Comparison of ENCODE assay signal across 10 mouse cellular contexts in genomic region chr9:85693231-85694116, GRCm38 (mm10). TPM values are rescaled to one million over a fixed set of nuclear protein-coding genes. Genes with fewer than 3 reads are reported as not detected.
DNase-seq lines count a peak whose midpoint lies in the region; ATAC-seq and TF ChIP-seq lines count a peak whose summit lies in the region.
"Had no signal": no experiment of that assay in that cellular context is flagged by ENCODE, and none has a peak within 500 bp of the region (broad histone marks: within the 10 kb centered on the region; RNA-seq: fewer than 3 reads in every experiment).

No protein-coding gene starts in this region.

- TF ChIP-seq CTCF in cortical plate, adult 2 months (IDR thresholded peaks at IDR 0.05; ENCODE audit: extremely low read depth, insufficient read depth, low read length), result peak; percentile 46; the same call in 1 of the 2 replicates
- TF ChIP-seq CTCF in midbrain, postnatal 0 days (IDR thresholded peaks at IDR 0.05), result peak; percentile 90
- TF ChIP-seq CTCF in lung, adult 2 months (IDR thresholded peaks at IDR 0.05; ENCODE audit: insufficient read depth, low read length), result no peak

- H3K4me1 ChIP-seq in cortical plate, adult 2 months (ENCODE audit: control insufficient read depth, insufficient read depth, low read length), result no peaks in the 10 kb centered on the region
- H3K4me1 ChIP-seq in hindbrain, embryonic 12.5 days, result no peaks in the 10 kb centered on the region
- no peaks in the 10 kb centered on the region for H3K4me1 ChIP-seq in midbrain, postnatal 0 days (ENCODE audit: insufficient read depth, low read length)
- H3K4me1 ChIP-seq in lung, adult 2 months (ENCODE audit: control insufficient read depth, insufficient read depth, low read length), result no peaks in the 10 kb centered on the region

- DNase-seq in left cerebral cortex, postnatal 4 days, result peak; percentile 9
- no peak for DNase-seq in left cerebral cortex, adult 9 months (ENCODE audit: low spot score in 2 of 2)
- peak; percentile 83 for DNase-seq in midbrain, postnatal 0 days (ENCODE audit: low spot score)
- DNase-seq in cerebellum, adult 11-12 months, result no peak
- no peak for DNase-seq in urinary bladder, postnatal 14 days (ENCODE audit: low spot score)
- no peak for DNase-seq in lung, adult 2 months

- H3K27me3 ChIP-seq in hindbrain, embryonic 12.5 days, result no peaks in the 10 kb centered on the region
- H3K27me3 ChIP-seq in midbrain, postnatal 0 days (ENCODE audit: insufficient read depth, low read length), result no peaks in the 10 kb centered on the region
- H3K27me3 ChIP-seq: heart, embryonic 15.5 days had no signal

- no peak overlapping the region for H3K9ac ChIP-seq in hindbrain, embryonic 12.5 days
- H3K9ac ChIP-seq in midbrain, postnatal 0 days (replicated peaks; ENCODE audit: low read length, poor library complexity, severe bottlenecking), result no peak overlapping the region
- H3K9ac ChIP-seq: heart, embryonic 15.5 days had no signal

- intact Hi-C loops in left cerebral cortex, postnatal 4 days (cut with DNase I), result loop anchor here (5.0 to 10.0 kb wide), 2 partner anchors 369 to 1736 kb away; partner anchors contain the start of gene Tent5a

- WGBS in hindbrain, embryonic 12.5 days, result 73% methylated on average over 6 of the region's 6 CpGs
- WGBS in midbrain, postnatal 0 days, result 53% methylated on average over 6 of the region's 6 CpGs
- WGBS in lung, adult 2 months, result 53% methylated on average over 6 of the region's 6 CpGs

- no peak overlapping the region for H3K4me3 ChIP-seq in cortical plate, adult 2 months (ENCODE audit: insufficient read depth, low read length)
- H3K4me3 ChIP-seq in hindbrain, embryonic 12.5 days, result no peak overlapping the region
- H3K4me3 ChIP-seq in midbrain, postnatal 0 days (ENCODE audit: low read depth, low read length), result no peak overlapping the region
- H3K4me3 ChIP-seq in lung, adult 2 months (replicated peaks; ENCODE audit: extremely low read depth, low read depth, low read length), result no peak overlapping the region
- H3K4me3 ChIP-seq: heart, embryonic 15.5 days had no signal

- H3K36me3 ChIP-seq in hindbrain, embryonic 12.5 days, result peaks cover 38% of the 10 kb centered on the region
- peaks cover 13% of the 10 kb centered on the region; the same call in 1 of the 2 replicates for H3K36me3 ChIP-seq in midbrain, postnatal 0 days (ENCODE audit: insufficient read depth, low read length)

- no peak for TF ChIP-seq POLR2A in cortical plate, adult 2 months (IDR thresholded peaks at IDR 0.05; ENCODE audit: extremely low read depth, insufficient read depth, low read length)
- TF ChIP-seq POLR2A in lung, adult 2 months (IDR thresholded peaks at IDR 0.05; ENCODE audit: borderline replicate concordance, extremely low read depth, low read depth, low read length), result no peak

- H3K4me2 ChIP-seq in hindbrain, embryonic 12.5 days (replicated peaks), result no peak overlapping the region
- no peak overlapping the region for H3K4me2 ChIP-seq in midbrain, postnatal 0 days (ENCODE audit: low read depth, low read length, poor library complexity, severe bottlenecking)
- H3K4me2 ChIP-seq: heart, embryonic 15.5 days had no signal

- H3K27ac ChIP-seq in cortical plate, adult 2 months (ENCODE audit: insufficient read depth, low read length), result no peak overlapping the region
- no peak overlapping the region for H3K27ac ChIP-seq in hindbrain, embryonic 12.5 days
- no peak overlapping the region for H3K27ac ChIP-seq in midbrain, postnatal 0 days (ENCODE audit: low read depth, low read length)
- H3K27ac ChIP-seq: heart, embryonic 15.5 days; macrophage had no signal

- peak; percentile 38; the same call in 1 of the 2 replicates for ATAC-seq in hindbrain, embryonic 12.5 days (ENCODE audit: low FRiP score)
- peak; percentile 84 for ATAC-seq in midbrain, postnatal 0 days (ENCODE audit: low FRiP score)

- no peaks in the 10 kb centered on the region for H3K9me3 ChIP-seq in hindbrain, embryonic 12.5 days (replicated peaks)
- no peaks in the 10 kb centered on the region for H3K9me3 ChIP-seq in midbrain, postnatal 0 days (ENCODE audit: low read length)
- H3K9me3 ChIP-seq: heart, embryonic 15.5 days had no signal

RNA-seq across cellular contexts. Expression of gene Ibtk, which starts 55.7 kb away (rescaled TPM):
- 10 to 100 TPM; 38.0 to 38.2 TPM for total RNA-seq in left cerebral cortex, postnatal 4 days (2021)
- 9.7 and 10.0 TPM in 2 replicates for polyA plus RNA-seq in cortical plate, adult 2 months (2012; rRNA removed)
- 43.5 and 47.0 TPM in 2 replicates for polyA plus RNA-seq in hindbrain, embryonic 12.5 days (2016; fragmentation: Nextera tagmentation; extraction: Ambion mirVana)
- 21.3 and 24.6 TPM in 2 replicates for total RNA-seq in midbrain, postnatal 0 days (2014; rRNA removed)
- 15.8 and 17.1 TPM in 2 replicates for polyA plus RNA-seq in midbrain, postnatal 0 days (2015; fragmentation: Nextera tagmentation; extraction: Ambion mirVana)
- 3.0 and 5.4 TPM in 2 replicates for polyA plus RNA-seq in lung, adult 2 months (2012; rRNA removed)

Comparison
In these comparisons a context has a peak if more than half of its experiments do, and no peak if none do; other contexts are left out.
1. DNase-seq: peak in left cerebral cortex, postnatal 4 days (single experiment) and midbrain, postnatal 0 days (single experiment); none in left cerebral cortex, adult 9 months (0 of 2), cerebellum, adult 11-12 months (single experiment), urinary bladder, postnatal 14 days (single experiment) and lung, adult 2 months (single experiment).